Mouse (Mus musculus): ENCODE measurements around the gene Tnr.

GRCm38 (mm10) chr1:159800366-159800765, 276.8 kb downstream of the Tnr start:
- TF ChIP-seq CTCF (conservative IDR thresholded peaks at IDR 0.05 in 1 of 2, IDR thresholded peaks at IDR 0.05 in 1 of 2; ENCODE audit: low read depth in 2 of 2, low read length in 2 of 2) (no peak), CHD1 (IDR thresholded peaks at IDR 0.05; ENCODE audit: low read depth, low read length) (no peak), TCF12 (IDR thresholded peaks at IDR 0.05; ENCODE audit: low read depth, low read length) (no peak), TBP (conservative IDR thresholded peaks at IDR 0.05; ENCODE audit: low read depth, low read length) (no peak), POLR2AphosphoS2 (IDR thresholded peaks at IDR 0.05; ENCODE audit: low read depth, low read length) (no peak), EP300 (IDR thresholded peaks at IDR 0.05; ENCODE audit: low read length) (no peak), JUN (IDR thresholded peaks at IDR 0.05; ENCODE audit: insufficient read depth, low read depth, low read length) (no peak), NRF1 (IDR thresholded peaks at IDR 0.05; ENCODE audit: low read depth, low read length) (no peak), USF2 (conservative IDR thresholded peaks at IDR 0.05; ENCODE audit: low read depth, low read length) (no peak), PAX5 (IDR thresholded peaks at IDR 0.05; ENCODE audit: low read length) (no peak), RCOR1 (conservative IDR thresholded peaks at IDR 0.05; ENCODE audit: low read depth, low read length) (no peak)

Data from CH12.LX (cell line).